Mouse (Mus musculus): ENCODE data around the gene Snx18.

DNA sequence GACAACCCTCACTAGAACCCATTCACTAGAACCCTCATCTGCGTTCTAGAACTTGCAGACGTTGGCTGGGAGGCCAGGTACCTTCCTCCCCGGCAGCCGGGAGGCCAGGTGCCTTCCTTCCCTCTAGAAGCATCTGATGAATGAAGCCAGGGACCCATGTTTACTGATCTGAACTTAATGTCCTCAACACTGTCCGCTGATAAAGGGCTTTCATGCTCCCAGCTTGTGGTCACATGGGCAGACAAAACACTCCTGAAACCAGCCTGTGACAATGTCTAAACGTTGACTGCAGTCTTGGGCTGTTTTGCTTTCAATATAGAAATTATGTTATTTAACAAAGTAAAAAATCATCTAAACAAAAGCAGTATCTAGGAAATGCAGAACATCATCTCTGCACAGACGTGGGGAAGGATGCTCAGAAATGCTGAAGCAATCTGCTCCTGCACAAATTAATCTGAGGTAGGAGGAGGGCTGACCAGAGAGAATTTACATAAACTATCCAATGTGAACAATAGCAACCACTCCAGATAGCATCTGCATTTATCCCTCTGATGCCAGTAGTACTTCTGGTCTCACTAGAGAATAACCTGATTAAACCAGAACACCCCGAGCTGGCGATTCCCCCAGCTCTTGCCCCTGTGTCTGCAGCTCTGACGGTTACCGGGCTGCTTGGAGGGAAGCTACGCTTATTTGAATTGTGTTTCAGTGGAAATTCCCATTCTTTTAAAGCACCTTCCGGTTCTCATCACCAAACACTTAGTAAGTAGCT is 7.4 kb downstream of the Snx18 start:
- TF ChIP-seq CTCF (IDR thresholded peaks at IDR 0.05; ENCODE audit: low read depth): no peak
- TF ChIP-seq EP300 (optimal IDR thresholded peaks at IDR 0.05): no peak

All from stomach, postnatal 0 days (tissue).